Mouse (Mus musculus) cerebellum, adult 18-20 months (tissue): Measurements from ENCODE around the gene Slc6a2.
A peak's percentile ranks its signal among the peaks of the same experiment; 100 is the strongest.

ENCODE experiments used
- DNase-seq, 2 experiments: peaks; one replicate each; pipeline ENCODE4 v3.0.0; 2021

Gene Slc6a2

GRCm38 (mm10) chr8:92959779-92960178 is at the start of gene Slc6a2:
Gene Slc6a2, plus strand, starts transcription at chr8:92960079.
- DNase-seq = no peak

- DNase-seq = no peak
These were observed 48.4 kb upstream of the Slc6a2 start for GRCm38 (mm10) chr8:92911477-92911876.

- DNase-seq = no peak
These were observed 46.5 kb upstream of the Slc6a2 start for GRCm38 (mm10) chr8:92913396-92913795.

- no peak for DNase-seq
These were observed 43.8 kb upstream of the Slc6a2 start for GRCm38 (mm10) chr8:92916082-92916481.

DNA sequence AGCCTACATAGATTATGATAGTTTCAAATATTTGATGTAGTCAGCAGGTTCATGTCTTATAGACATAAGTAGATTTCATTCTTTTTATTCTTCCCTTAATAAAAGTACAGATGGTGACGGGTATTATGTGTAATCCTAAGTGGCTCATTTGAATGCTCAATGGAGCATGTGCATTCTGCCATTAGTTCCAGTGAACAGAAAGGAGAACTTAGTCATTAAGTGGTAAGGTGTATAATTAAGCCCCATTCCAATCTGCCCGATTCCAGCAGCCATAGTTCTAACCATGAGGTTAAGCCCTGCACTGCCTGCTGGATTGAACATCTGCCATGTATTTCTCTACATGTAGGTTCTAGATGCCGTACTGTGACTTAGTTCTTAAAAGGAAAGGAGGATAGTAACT is 38.1 kb upstream of the Slc6a2 start:
- no peak for DNase-seq

GRCm38 (mm10) chr8:92928986-92929385 is 30.9 kb upstream of the Slc6a2 start:
- no peak for DNase-seq

DNA sequence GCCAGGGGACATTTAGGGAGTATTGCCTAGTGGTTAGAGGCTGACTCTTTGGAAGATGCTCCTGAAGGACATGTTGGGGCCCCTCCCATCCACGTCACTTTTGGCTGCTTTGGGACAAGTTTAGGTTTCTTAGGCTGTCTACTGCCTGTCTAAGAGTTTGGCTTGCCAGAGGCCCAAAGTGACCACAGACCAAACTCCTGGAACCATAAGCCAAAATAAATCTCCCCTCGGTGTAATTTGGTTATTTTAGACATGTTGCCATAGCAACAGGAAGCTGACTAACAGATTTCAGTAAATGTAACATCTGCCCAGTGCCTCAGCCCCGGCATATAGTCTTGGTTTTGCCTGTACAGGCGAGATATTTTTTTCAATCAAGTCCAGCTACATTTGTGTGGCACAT is 21.8 kb upstream of the Slc6a2 start:
- no peak for DNase-seq

GRCm38 (mm10) chr8:92949071-92949470 is 10.8 kb upstream of the Slc6a2 start:
- DNase-seq = no peak

DNA sequence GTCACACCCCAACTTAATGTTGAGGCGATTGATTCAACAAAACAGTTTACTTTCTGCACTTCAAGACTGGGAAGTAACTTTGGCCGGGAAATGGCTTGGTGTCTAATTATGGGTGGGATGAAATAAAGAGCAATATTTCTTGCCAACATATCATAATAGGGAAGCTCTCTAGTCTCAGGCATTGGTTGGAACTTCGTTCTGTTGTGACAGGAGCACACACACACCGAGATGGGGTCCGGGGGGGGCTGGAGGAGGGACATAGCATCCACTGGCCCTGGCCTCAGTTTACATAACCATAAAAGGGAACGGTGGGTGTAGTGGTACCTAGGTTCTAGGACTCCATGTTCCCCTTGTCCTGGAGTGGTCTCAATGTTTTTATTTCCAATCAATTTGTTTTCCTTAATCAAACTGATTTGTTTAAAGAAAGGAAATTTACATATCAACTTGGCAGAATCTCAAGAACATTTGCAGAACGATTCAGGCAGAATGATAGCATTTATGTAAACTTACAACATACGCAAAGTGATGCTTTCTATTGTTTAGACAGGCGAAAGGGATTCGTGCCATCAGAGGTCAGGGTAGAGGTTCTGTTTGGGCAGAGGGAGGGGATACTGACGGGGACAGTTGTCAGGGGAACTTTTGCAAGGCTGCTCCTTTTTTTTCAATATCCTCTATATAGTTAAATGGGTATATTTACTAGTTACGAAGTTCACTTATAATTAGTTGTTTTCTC is 9.1 kb upstream of the Slc6a2 start:
- no peak for DNase-seq

DNA sequence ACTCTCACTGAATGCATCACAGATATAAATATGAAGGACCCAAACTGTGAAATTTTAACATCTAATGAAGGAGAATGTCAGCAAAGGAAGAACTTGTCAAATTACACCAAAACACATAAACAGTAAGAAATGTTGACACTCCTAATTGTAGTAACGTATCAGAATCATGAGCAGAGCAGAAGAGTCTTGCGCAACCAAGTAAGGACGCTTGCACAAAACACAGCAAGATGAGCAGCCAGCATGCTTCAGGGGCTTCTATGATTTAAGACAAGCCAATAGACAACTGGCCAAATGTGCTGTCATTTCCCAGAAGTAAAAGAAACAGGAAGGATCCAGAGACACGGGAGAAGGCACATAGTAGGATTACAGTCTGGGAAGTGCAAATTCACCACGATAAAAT is 5.8 kb upstream of the Slc6a2 start:
- DNase-seq = no peak

DNA sequence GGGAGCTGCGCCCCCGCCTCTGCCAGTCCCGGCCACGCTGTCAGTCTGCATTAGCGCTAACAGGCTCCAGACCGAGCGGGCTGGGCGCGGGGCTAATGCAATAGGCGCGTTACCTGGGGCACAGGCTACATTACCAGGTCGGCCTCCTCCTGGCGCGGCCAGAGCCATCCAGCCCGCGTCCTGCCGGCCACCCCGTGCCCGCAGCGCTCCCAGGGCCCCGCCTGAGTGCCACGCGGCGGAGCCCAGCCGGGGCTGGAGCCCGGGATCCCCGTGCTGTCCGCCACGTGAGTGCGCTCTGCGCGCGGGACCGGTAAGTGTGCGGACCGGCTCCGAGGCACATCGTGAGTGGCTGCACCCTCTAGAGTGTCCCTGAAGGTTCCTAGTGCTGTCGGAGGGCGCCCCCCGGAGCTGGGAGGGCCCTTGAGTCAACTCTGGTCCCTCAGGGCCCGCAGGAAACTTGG is 602 bp downstream of the Slc6a2 start:
- no peak for DNase-seq

GRCm38 (mm10) chr8:92961088-92961487 is 1.2 kb downstream of the Slc6a2 start:
- DNase-seq = no peak

DNA sequence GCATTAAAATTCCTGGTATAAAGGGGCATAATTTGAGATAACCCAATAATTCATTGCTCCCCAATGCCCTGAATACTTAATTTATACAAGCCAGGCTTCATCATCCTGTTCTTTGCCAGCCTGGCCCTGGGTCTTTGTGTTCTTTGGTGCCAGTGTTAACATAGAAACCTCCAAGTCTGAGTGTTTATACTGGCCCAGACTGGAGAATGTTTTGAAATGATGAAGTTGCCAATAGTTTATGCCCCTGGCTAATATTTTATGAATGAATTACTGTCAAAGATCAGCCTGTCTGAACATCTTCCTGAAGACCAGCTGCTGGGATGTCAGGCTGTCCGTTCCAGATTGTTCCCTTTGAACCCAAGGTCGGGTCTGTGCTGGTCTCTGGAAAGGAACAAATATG is 4.7 kb downstream of the Slc6a2 start:
- no peak for DNase-seq

DNA sequence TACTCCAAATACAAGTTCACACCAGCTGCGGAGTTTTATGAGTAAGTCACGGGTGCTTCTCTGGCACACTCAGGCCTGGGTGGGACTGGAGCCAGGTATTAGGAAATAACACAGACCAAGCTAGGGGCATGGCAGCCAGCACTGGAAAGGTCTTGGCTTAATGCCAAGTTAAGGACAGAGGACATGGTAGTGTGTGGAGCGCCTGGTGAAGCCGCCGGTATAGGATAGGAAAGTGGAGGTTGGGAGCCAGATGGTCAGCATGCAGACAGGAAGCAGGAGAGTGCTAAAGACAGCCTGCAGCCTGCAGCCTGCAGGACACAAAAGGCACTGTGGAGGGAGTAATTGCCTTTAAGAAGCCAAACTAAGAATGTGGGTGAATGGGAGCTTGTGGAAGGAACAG is 13.1 kb downstream of the Slc6a2 start:
- no peak for DNase-seq

DNA sequence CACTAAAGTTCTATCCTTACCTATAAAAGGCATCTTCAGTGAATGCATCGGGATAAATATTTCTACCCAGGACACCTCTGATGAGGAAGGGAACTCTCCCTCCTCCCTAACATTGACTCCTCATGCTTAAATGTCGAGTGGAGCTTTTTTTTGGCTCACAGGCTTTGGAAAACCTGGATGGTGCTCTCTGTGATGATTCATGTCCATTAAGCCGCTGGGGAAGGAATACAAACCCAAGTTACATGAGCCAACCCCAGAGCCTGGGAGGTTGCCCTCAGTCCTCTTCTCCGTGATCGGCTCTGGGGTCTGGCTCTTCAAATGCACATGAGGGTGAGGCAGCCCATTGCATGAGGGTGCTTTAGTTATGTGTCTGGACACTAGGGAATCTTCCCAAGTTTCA is 16.8 kb downstream of the Slc6a2 start:
- no peak for DNase-seq

DNA sequence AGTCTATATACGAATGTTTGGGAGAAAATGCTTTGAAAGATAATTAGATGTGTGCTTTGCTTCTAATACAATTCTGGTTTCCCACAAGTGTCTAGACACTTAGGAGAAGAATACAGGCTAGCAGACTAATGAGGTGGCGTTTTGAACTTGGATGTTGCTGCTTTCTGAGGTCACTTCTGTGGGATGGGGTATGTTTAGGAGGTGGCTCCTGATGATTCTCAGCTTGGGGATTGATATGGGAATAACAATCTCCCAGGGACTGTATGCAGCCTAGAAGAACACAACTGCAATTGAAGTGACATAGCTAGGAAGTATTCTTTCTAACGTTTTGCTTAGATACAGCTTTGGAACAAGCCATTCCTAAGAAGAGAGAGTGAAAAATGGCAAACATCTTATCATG is 22.6 kb downstream of the Slc6a2 start:
- DNase-seq = no peak

DNA sequence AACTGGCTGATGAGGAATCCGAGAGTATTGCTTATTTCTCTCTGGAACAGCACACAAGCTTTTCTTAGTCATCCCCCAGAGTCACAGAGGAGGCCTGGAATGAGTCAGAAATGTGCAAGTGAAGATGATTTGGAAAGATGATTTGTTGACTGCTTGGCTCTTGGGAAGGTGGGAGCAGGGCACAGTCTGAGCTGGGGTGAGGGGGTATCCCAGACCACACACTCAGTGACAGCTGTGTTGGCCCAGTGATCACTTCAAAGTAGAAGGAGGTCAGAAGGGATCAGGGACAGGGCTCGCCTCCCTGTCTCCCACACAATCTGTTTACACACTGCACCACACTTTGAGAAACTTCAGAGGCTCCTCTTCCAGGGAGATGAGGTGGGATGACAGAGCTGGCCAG is 24.5 kb downstream of the Slc6a2 start:
- no peak for DNase-seq

DNA sequence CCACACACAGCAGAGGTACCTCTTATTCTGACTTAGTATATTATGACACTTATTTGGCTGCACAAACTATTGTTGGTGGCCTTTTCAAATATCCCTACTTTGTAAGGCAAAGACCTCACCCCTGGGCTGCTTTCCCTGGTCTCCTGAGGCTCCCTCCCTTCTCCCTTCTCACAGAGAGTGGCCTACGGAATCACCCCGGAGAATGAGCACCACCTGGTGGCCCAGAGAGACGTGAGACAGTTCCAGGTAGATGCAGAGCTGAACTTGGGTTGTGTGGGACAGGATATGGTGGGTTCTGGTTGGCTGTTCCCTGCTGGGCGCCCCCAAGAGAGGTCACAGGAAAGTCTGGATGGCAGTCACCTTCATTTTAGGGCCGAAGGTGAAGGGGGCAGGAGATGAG is 37.0 kb downstream of the Slc6a2 start:
- DNase-seq = no peak

GRCm38 (mm10) chr8:92998600-92998999 is 38.7 kb downstream of the Slc6a2 start:
- DNase-seq = no peak

GRCm38 (mm10) chr8:93010286-93010685 is 50.4 kb downstream of the Slc6a2 start:
- DNase-seq = peak; percentile 15 to 16

GRCm38 (mm10) chr8:93011439-93011838 is 51.6 kb downstream of the Slc6a2 start:
- DNase-seq = peak; percentile 73 to 81

- no peak for DNase-seq
These were observed 52.3 kb downstream of the Slc6a2 start for GRCm38 (mm10) chr8:93012226-93012625.

DNA sequence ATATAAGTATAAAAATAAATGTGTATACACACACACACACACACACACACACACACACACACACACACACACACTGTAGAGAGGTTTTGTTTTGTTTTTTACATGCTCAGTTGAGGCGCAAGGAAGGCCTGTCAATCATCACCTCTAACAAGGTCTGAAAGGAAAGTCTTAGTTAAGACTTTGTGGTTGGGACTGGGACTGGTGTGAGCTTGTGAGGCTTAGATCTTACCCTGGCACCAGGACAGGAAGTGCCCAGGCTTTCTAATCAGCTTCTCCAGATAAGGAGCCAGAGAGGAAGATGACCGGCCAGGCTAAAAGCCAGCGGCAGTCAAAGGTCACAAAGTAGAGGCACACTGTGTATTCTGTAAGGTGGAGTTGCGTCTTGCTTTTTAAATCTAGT is 54.4 kb downstream of the Slc6a2 start:
- no peak for DNase-seq

- DNase-seq = no peak
These were observed 61.9 kb downstream of the Slc6a2 start for GRCm38 (mm10) chr8:93021738-93022137.

- DNase-seq = no peak
These were observed 70.8 kb downstream of the Slc6a2 start for GRCm38 (mm10) chr8:93030664-93031063.
